Mouse (Mus musculus) olfactory bulb, adult 2 months (tissue): ENCODE results near the gene Dapp1.

Experiments
- CTCF ChIP-seq: fragments of 200-500 bp; IDR thresholded peaks from 2 replicates; pipeline ENCODE4 v1.5.1; 2012; ENCODE audit warnings: low read depth, mild to moderate bottlenecking, low read length, moderate library complexity; ENCODE audit not compliant: insufficient read depth
- POLR2A ChIP-seq: fragments of 200-500 bp; IDR thresholded peaks from 2 replicates; pipeline ENCODE4 v1.6.1; 2012; ENCODE audit warnings: mild to moderate bottlenecking, low read depth, low read length, moderate library complexity; ENCODE audit not compliant: insufficient read depth

GRCm38 (mm10) chr3:137977629-137978041 is 3.7 kb downstream of the Dapp1 start:
- TF ChIP-seq POLR2A (no peak), CTCF (no peak)
